Mouse (Mus musculus) heart, adult 9 months (tissue): ENCODE data around the gene Pitpnm3.

ENCODE experiments used
- DNase-seq, 2 experiments: peaks; one replicate each; pipeline ENCODE4 v3.0.0; 2022; ENCODE audit warnings: low spot score in 2 of 2

The Pitpnm3 gene

DNA sequence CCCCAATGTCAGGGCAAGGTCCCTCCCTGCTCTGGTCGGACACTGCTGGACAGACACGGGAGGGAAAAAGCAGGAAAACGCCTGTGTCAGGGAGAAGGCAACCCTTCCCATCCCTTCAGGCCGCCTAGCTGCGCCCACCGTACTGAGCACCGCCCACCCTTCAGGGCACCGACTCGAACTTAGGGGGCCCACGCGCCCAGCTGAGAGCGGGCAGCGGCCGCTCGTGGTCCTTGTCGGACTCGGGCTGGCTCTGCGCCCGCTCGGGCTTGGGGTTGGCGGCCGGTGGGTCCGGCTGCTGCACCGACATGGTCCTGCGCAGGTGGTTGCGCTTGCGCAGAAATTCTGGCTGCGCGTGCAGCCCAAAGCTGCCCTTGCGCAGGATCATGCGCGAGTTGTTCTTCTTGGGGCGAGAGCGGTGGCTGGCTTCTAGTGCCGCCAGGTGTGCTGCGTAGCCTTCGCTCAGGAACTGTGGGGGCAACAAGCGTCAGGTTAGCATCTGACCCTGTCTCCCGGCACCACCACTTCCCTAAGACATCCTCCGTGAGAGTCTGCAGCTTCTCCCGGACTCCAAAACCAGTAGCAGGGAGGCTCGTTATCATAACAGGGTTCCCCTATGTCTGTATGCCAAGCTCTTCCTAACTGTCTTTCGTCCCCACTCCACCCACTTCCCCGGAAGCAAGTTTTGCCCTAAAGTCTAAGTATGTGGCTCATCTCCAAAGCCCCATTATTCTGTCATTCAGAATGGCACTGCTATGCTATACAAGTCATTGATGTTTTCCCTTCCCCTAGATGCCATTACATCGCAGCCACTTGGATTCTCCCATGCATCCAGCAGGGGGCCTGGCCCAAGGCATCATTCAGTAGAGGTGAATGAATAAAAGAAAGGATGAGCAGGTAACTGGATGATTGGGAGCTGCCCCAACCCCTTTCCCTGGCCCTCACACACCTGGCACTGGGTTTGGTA, 84.4 kb downstream of the Pitpnm3 start:
- DNase-seq: no peak

DNA sequence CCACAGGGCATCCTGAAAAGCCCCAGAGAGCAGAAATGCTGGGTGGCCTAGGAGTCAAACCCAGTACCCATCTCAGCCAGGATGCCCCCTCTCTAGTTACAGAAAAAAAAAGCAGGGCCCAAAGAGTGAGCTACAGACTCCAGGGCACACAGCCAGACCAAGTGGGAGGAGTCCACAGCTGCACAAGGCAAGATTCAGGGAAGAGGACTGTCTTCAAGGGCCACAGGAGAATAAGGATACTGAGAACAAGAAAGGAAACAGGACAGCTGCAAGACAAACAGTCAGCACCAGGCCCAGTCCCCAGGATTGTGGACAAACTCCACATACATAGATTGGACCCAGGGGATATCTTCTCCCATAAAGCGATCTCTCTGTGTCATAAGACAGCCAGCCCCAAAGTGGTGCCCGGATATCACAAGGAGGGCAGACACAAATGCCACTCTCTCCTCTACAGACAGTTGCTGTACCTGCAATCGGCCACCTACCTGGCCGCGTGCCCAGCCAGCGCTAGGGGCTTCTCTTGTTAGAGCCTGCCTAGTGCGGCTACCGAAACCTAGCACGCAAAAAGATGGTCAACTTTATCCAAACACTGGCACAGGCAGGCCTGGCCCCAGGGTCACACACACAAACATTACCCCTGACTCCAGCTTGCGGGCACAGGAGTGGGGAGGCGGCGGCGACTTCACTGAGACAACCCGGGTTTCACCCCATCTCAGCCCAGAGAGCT, 85.2 kb downstream of the Pitpnm3 start:
- no peak for DNase-seq

GRCm38 (mm10) chr11:72049171-72049759, 86.3 kb downstream of the Pitpnm3 start:
- no peak for DNase-seq

DNA sequence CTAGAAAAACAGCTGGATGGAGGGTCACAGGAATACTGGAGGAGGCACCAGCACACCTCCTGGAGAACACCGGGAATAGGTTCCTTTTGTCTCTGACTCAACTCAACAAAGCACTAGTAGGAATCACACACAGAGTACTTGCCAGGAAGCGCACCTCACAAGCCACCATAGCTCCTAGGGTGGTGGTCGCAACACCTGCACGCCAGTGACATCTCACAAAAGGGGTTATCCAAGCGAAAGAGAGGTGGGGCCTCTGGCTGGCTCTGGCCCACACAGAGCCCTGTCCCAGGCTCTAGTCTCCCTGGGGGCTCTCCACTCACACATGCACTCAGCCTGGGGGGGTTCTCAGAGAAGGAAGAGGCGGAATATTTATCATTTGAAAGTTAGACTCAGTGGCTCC, 86.8 kb downstream of the Pitpnm3 start:
- no peak for DNase-seq

- no peak for DNase-seq
These were observed 91.3 kb downstream of the Pitpnm3 start for GRCm38 (mm10) chr11:72044231-72044630.

DNA sequence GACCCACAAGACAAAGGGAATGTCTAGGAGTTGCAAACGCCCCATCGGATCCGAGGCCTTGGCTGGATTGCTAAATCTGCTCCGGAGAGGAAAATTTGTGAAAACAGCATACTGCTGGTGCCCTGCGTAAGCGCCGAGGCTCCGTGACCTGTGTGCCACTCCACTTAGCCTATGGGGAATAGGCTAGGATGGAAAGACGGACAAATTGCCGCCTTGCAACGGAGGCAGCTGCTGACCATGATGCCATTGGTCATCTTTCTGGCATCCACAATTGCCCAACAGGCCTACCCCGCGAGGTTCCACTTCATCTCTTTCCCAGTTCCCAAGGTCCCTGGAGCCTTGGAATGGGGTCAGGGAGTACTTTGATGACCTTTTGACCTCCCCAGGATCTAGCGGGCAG, 92.9 kb downstream of the Pitpnm3 start:
- no peak for DNase-seq

GRCm38 (mm10) chr11:72041768-72042607, 93.6 kb downstream of the Pitpnm3 start, which contains the start of gene Pimreg:
TSS of gene Pimreg (plus strand) at chr11:72042032.
- DNase-seq: peak; percentile 78 to 91

DNA sequence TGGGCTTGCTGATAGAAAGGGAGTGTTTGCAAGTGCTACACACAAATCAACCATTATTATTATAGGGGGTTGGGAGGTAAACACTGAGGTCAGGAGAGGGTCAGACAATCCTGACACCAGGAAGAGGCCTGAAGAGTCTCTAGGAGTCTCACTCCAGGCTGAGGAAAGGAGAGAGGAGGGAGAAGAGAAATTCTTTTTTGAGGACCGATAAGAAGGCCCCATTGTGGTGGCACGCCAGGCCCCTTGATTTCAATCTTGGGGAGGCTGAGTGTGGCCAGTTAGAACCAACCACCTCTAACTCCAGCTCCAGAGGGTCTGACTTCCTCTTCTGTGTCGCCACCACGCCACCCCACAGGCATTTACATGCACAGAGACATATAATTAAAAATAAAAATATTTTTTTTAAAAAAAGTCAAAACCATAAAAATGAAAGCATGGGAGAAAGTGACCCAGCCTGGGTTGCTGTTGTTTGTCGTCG, 94.2 kb downstream of the Pitpnm3 start:
- no peak for DNase-seq

- DNase-seq: no peak
These were observed 95.8 kb downstream of the Pitpnm3 start for GRCm38 (mm10) chr11:72039599-72040386.

DNA sequence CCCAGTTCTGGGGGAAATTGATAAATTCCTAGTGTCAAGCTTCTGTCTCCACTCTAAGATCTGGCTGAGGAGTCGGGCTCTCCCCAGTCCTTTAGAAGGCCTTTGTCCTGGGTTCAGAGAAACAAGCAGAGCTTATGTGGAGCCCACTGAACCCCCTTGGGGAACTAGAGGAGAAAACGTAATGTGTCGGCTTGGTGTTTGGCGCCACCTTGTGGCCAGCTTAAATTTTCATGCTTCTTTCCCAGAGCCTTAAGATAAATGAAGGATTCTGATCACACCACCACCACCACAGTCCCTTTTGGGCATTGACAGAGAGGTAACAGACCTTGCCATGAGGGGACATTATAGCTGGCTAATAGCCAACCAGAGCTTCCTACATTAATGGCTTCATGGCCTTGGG, 97.6 kb downstream of the Pitpnm3 start:
- DNase-seq: peak; percentile 23 to 50

- DNase-seq: no peak
These were observed 98.2 kb downstream of the Pitpnm3 start, which contains the start of gene Aipl1 for GRCm38 (mm10) chr11:72037409-72037808. TSS of gene Aipl1 (minus strand) at chr11:72037509.

GRCm38 (mm10) chr11:72032589-72032988, 103.0 kb downstream of the Pitpnm3 start:
- no peak for DNase-seq

- DNase-seq: no peak
These were observed 103.5 kb downstream of the Pitpnm3 start for GRCm38 (mm10) chr11:72032091-72032490.

- no peak for DNase-seq
These were observed 104.2 kb downstream of the Pitpnm3 start for GRCm38 (mm10) chr11:72031353-72031752.

DNA sequence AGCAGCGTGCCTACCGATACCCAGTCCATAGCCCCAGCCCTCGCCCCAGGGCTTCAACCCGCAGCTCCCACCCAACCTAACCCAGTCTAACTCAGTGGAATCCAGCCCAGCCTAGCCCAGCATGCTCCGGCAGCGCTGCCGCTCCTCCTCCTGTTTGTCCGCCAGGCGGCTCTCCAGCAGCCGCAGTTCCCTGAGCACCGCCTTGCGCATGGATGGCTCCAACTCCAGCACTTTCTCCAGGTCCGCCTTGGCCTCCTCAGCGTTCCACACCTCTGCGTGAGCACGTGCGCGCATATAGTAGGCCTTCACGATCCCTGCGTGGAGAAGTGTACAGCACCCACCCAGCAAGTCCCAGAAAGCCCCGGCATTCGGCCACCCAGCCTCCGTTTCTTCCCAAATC, 106.4 kb downstream of the Pitpnm3 start:
- no peak for DNase-seq

GRCm38 (mm10) chr11:72027836-72028235, 107.7 kb downstream of the Pitpnm3 start:
- no peak for DNase-seq

GRCm38 (mm10) chr11:72026516-72026915, 109.1 kb downstream of the Pitpnm3 start:
- no peak for DNase-seq

- no peak for DNase-seq
These were observed 109.7 kb downstream of the Pitpnm3 start for GRCm38 (mm10) chr11:72025843-72026242.

- DNase-seq: peak; percentile 38 to 40
These were observed 111.3 kb downstream of the Pitpnm3 start for GRCm38 (mm10) chr11:72024193-72024781.

DNA sequence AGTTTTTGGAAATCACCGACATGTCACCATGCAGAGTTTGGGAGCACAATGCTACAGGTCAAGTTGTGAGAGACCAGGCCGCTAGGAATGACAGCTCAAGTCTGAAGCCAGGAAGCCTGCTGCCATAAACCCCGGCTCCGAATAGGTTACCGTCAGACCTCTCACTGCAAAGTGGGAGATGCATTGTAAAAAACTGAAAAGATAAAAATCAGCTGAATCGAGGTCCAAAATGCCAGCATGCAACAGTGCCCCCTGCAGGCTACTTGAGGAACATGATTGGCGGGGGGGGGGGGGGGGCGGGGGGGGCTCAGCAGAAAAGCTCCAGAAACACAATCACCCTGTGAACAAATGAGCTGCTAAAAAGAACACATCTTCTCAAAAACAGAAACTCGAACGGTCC, 112.0 kb downstream of the Pitpnm3 start:
- DNase-seq: no peak
